Mouse (Mus musculus) cortical plate, adult 2 months (tissue): ENCODE measurements at regions not wholly inside any gene's neighbourhood (a gene's known extent, or its start where the extent isn't known, plus 50 kb on each side); places are given as distances from the start of the nearest gene placed in this dataset.

ENCODE experiments used
- CTCF ChIP-seq: fragments of 200-500 bp; IDR thresholded peaks from 2 replicates; pipeline ENCODE4 v1.5.1; 2011; ENCODE audit warnings: mild to moderate bottlenecking, control low read depth, low read length; ENCODE audit not compliant: insufficient read depth; ENCODE audit errors: extremely low read depth
- POLR2A ChIP-seq: fragments of 200-500 bp; IDR thresholded peaks from 2 replicates; pipeline ENCODE4 v1.6.1; 2011; ENCODE audit warnings: mild to moderate bottlenecking, low read length, control low read depth; ENCODE audit not compliant: insufficient read depth; ENCODE audit errors: extremely low read depth

DNA sequence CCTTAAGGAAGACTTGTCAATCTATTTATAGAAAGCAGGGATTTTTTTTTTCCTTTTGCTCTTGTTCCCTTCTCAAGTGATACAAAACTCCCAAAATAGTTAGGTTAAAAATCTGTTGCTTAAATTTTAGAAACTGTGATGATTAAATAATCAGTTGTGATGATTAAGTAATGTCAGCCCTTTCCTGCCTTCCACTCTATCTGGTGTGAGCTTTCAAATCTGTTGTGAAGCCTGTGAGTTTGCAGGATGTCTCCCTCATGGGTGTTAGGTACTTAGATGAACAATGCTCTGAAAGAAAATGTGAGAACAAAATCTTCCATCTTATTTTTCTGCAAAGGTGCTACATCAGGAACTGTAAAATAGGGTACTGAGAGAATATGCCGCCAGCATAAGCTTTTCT lies 124.0 kb upstream of the Ptprd start:
- TF ChIP-seq POLR2A (no peak), CTCF (no peak)
